Mouse (Mus musculus): ENCODE data around the gene Cbfa2t3. TPM values are rescaled to one million over a fixed set of nuclear protein-coding genes. Genes with fewer than 3 reads are reported as not detected.

The Cbfa2t3 gene
- polyA plus RNA-seq, 1 experiment from 2014 or later, result 6.8 TPM

DNA sequence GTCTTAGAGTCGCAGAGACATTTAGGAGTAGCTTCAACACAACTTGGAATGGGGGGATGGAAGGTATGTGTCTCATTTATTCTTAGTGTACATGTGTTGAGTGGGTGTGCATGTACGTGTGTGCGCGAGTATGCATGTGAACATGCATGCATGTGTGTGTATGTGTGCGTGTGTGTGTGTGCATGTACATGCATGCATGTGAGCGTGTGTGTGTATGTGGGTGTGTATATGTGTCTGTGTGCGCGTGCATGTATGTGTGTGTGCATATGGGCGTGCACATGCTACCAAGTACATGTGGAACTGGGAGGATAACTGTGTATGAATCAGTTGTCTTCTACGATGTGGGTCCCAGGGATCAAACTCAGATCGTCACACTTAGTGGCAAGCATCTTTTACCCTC is 37.7 kb upstream of the Cbfa2t3 start:
- H3K27ac ChIP-seq (ENCODE audit: low read length), result no peak overlapping the region
- ATAC-seq (ENCODE audit: low read depth), result no peak
- no peaks in the 10 kb centered on the region for H3K9me3 ChIP-seq (ENCODE audit: control insufficient read depth, low read length)
- H3K27me3 ChIP-seq (ENCODE audit: control insufficient read depth, insufficient read depth, low read depth, low read length), result peaks cover 2% of the 10 kb centered on the region; the same call in 1 of the 2 replicates
- no peaks in the 10 kb centered on the region for H3K36me3 ChIP-seq (ENCODE audit: control insufficient read depth, insufficient read depth, low read length)
- no peak overlapping the region for H3K9ac ChIP-seq (ENCODE audit: low read length)
- WGBS, result 85% methylated on average over 11 of the region's 11 CpGs
- H3K4me3 ChIP-seq (ENCODE audit: low read length), result no peak overlapping the region
- no peaks in the 10 kb centered on the region for H3K4me1 ChIP-seq (replicated peaks; ENCODE audit: control insufficient read depth, insufficient read depth, low read length)
- no peak overlapping the region for H3K4me2 ChIP-seq (ENCODE audit: low read depth, low read length)

DNA sequence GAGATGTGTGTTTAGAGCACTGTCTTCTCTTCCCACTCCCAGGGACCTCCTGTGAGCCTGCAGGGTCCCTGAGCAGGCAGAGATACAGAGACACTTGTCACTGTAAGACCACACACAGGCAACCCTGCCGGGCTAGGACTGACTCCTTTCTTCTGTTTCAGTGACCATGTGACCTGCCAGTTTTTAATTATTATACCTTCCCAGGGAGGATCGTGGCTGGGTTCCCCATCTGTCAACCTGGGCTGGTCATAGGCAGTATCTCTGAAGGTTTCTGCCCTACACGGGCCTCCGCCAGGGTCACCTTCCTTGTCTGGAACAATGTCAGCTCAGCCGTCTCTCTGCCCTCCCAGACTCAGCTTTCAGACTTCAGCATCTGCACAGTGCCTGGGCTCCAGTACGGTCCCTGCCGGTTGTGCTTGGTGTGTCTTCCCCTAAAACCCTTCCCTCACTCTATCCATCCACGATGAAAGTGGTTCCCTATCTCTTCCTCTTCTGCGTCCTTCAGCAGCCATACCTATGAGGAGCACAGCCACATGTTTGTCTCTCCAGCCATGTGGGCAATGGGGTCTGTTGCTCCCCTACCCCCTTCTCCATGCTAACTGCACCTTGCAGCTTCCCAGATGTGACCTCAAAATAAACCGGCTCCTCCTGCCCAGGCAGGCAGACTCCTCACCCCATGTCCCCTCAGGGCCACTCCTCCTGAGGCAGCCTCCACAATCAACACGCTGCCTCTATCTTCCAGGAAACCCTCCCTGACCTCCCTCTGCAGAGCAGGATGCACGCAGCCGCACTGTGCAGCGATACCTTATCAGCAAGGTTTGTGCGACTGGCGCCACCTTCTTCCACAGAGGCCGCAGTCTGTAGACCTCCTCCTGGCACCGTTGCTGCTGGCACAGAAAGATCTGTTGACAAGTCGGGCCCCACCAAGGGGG is 36.9 kb upstream of the Cbfa2t3 start:
- Histone ChIP-seq H3K36me3 (ENCODE audit: control insufficient read depth, insufficient read depth, low read length) (no peaks in the 10 kb centered on the region), H3K4me3 (ENCODE audit: low read length) (no peak overlapping the region), H3K9ac (ENCODE audit: low read length) (no peak overlapping the region), H3K9me3 (ENCODE audit: control insufficient read depth, low read length) (no peaks in the 10 kb centered on the region), H3K4me1 (replicated peaks; ENCODE audit: control insufficient read depth, insufficient read depth, low read length) (no peaks in the 10 kb centered on the region), H3K27me3 (ENCODE audit: control insufficient read depth, insufficient read depth, low read depth, low read length) (peaks cover 2% of the 10 kb centered on the region; the same call in 1 of the 2 replicates), H3K27ac (ENCODE audit: low read length) (no peak overlapping the region), H3K4me2 (ENCODE audit: low read depth, low read length) (no peak overlapping the region)
- ATAC-seq (ENCODE audit: low read depth), result 0 out of 2 replicates have a peak, but pooled peaks have one; percentile 23
- WGBS, result 37% methylated on average over 19 of the region's 19 CpGs

DNA sequence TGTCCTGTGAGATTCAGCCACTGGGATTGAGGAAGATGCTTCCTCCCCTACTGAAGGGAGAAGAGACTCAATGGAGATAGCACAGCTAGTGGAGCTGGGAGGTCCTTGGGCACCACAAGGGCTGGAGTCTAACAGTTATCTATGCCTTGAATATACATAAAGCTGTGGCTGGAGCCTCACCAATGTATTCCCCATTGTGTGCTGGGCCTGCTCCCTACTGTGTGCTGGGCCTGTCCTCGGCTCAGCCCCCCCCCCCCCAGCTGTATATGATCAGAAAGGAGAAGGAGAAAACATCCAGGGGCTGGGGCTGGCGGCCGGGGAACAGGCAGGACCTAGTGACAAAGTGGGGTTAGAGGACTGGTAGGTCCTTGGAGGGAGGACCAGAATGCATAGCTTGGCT is 36.2 kb upstream of the Cbfa2t3 start:
- Histone ChIP-seq H3K4me3 (ENCODE audit: low read length) (no peak overlapping the region), H3K9ac (ENCODE audit: low read length) (no peak overlapping the region), H3K36me3 (ENCODE audit: control insufficient read depth, insufficient read depth, low read length) (no peaks in the 10 kb centered on the region), H3K27me3 (ENCODE audit: control insufficient read depth, insufficient read depth, low read depth, low read length) (peaks cover 2% of the 10 kb centered on the region; the same call in 1 of the 2 replicates), H3K4me2 (ENCODE audit: low read depth, low read length) (no peak overlapping the region), H3K9me3 (ENCODE audit: control insufficient read depth, low read length) (no peaks in the 10 kb centered on the region), H3K4me1 (replicated peaks; ENCODE audit: control insufficient read depth, insufficient read depth, low read length) (no peaks in the 10 kb centered on the region), H3K27ac (ENCODE audit: low read length) (no peak overlapping the region)
- no peak for ATAC-seq (ENCODE audit: low read depth)
- 73% methylated on average over 3 of the region's 3 CpGs for WGBS

DNA sequence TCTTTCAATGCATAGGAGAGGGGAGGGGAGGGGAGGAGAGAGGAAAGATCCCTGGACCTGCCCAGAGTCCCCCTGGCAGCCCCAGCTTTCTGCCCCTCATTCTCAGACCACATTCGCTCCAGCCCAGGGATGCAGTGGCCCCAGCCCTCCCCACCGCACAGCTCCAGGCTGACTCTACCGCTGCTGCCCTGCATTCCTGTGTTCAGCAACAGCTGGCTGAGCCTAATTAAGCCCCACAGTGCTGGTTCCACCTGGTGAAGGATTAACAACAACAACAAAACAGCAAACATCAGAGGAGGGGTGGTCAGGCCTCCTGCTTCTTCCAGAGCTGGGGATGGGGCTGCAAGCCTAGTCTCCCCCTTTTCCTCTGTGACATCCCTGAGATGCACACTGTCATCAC is 29.7 kb upstream of the Cbfa2t3 start:
- no peak for ATAC-seq (ENCODE audit: low read depth)
- no peak overlapping the region for H3K27ac ChIP-seq (ENCODE audit: low read length)
- 16% methylated on average over 3 of the region's 3 CpGs for WGBS

DNA sequence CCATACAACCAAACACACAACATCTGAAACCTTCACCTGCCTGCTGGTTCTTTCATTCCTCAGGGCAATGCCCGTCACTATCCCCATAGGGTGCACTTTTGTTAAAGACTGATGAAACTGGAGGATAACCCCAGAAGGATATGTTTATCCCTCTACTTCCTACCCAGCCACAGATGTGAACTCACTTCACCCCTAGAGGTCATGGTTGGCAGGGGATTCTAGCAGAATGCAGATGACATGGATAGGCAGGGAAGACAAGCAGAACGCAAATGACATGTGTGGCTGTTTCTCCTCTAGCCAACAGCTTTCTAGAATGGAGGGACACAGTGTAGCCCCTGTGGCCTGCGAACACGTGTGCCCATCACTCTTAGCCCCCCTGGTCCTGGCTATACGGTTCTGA is 28.5 kb upstream of the Cbfa2t3 start:
- no peak for ATAC-seq (ENCODE audit: low read depth)
- 51% methylated on average over 5 of the region's 5 CpGs for WGBS
- Histone ChIP-seq H3K27ac (ENCODE audit: low read length) (no peak overlapping the region), H3K4me2 (ENCODE audit: low read depth, low read length) (no peak overlapping the region), H3K4me3 (ENCODE audit: low read length) (no peak overlapping the region), H3K9ac (ENCODE audit: low read length) (no peak overlapping the region), H3K4me1 (replicated peaks; ENCODE audit: control insufficient read depth, insufficient read depth, low read length) (no peaks in the 10 kb centered on the region), H3K36me3 (ENCODE audit: control insufficient read depth, insufficient read depth, low read length) (no peaks in the 10 kb centered on the region), H3K9me3 (ENCODE audit: control insufficient read depth, low read length) (no peaks in the 10 kb centered on the region), H3K27me3 (ENCODE audit: control insufficient read depth, insufficient read depth, low read depth, low read length) (no peaks in the 10 kb centered on the region)

More for the DNA sequence above, 29.7 kb upstream of the Cbfa2t3 start:
- no peak overlapping the region for H3K4me3 ChIP-seq (ENCODE audit: low read length)
- no peaks in the 10 kb centered on the region for H3K27me3 ChIP-seq (ENCODE audit: control insufficient read depth, insufficient read depth, low read depth, low read length)
- H3K36me3 ChIP-seq (ENCODE audit: control insufficient read depth, insufficient read depth, low read length), result no peaks in the 10 kb centered on the region
- no peak overlapping the region for H3K9ac ChIP-seq (ENCODE audit: low read length)
- H3K9me3 ChIP-seq (ENCODE audit: control insufficient read depth, low read length), result no peaks in the 10 kb centered on the region
- H3K4me2 ChIP-seq (ENCODE audit: low read depth, low read length), result no peak overlapping the region
- H3K4me1 ChIP-seq (replicated peaks; ENCODE audit: control insufficient read depth, insufficient read depth, low read length), result no peaks in the 10 kb centered on the region

DNA sequence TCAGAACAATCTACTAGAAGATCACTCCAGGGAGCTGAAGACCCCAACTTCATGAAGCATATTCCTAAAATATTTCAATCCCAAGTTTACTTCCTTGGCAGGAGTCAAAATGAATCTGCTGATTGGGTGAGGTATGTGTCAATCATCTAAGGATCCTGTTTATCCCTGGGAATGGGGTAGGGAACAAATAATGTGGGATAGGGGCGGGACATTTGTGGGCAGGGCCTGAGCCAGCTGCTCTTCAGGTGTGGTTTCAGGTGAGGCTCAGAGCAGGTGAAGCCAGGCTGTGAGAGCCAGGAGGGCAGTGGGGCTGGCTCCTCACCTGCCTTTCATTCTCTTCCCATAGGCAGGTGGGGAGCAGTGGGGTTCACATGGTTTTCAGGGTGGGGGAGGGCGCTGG is 27.9 kb upstream of the Cbfa2t3 start:
- 44% methylated on average over 2 of the region's 2 CpGs for WGBS
- no peak for ATAC-seq (ENCODE audit: low read depth)
- Histone ChIP-seq H3K27me3 (ENCODE audit: control insufficient read depth, insufficient read depth, low read depth, low read length) (no peaks in the 10 kb centered on the region; the same call in 1 of the 2 replicates), H3K4me1 (replicated peaks; ENCODE audit: control insufficient read depth, insufficient read depth, low read length) (no peaks in the 10 kb centered on the region), H3K4me3 (ENCODE audit: low read length) (no peak overlapping the region), H3K36me3 (ENCODE audit: control insufficient read depth, insufficient read depth, low read length) (no peaks in the 10 kb centered on the region), H3K9ac (ENCODE audit: low read length) (no peak overlapping the region), H3K9me3 (ENCODE audit: control insufficient read depth, low read length) (no peaks in the 10 kb centered on the region), H3K4me2 (ENCODE audit: low read depth, low read length) (no peak overlapping the region), H3K27ac (ENCODE audit: low read length) (no peak overlapping the region)

DNA sequence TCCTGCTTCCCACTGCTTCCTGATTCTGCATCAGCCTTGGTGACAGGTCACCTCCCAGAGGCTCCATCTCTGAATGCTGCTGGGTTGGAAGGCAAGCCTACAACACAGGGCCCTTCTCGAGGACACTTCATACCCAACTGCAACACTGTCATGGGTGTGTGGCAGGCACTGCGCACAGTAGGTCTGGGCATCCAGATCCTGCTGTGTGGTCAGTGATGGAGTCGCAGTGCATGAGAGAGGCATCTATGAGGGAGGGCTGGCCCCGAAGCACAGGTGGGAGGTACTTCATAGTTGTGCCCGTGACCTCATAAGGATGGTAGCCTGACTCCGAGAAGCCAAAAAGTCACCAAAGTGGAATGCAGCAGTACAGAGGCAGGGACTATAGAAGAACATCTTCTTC is 26.3 kb upstream of the Cbfa2t3 start:
- Histone ChIP-seq H3K4me1 (replicated peaks; ENCODE audit: control insufficient read depth, insufficient read depth, low read length) (peaks cover 5% of the 10 kb centered on the region; the same call in 1 of the 2 replicates), H3K9me3 (ENCODE audit: control insufficient read depth, low read length) (no peaks in the 10 kb centered on the region), H3K27me3 (ENCODE audit: control insufficient read depth, insufficient read depth, low read depth, low read length) (peaks cover 10% of the 10 kb centered on the region), H3K9ac (ENCODE audit: low read length) (no peak overlapping the region), H3K27ac (ENCODE audit: low read length) (no peak overlapping the region), H3K4me3 (ENCODE audit: low read length) (no peak overlapping the region), H3K36me3 (ENCODE audit: control insufficient read depth, insufficient read depth, low read length) (no peaks in the 10 kb centered on the region), H3K4me2 (ENCODE audit: low read depth, low read length) (no peak overlapping the region)
- 84% methylated on average over 6 of the region's 6 CpGs for WGBS
- ATAC-seq (ENCODE audit: low read depth), result no peak

DNA sequence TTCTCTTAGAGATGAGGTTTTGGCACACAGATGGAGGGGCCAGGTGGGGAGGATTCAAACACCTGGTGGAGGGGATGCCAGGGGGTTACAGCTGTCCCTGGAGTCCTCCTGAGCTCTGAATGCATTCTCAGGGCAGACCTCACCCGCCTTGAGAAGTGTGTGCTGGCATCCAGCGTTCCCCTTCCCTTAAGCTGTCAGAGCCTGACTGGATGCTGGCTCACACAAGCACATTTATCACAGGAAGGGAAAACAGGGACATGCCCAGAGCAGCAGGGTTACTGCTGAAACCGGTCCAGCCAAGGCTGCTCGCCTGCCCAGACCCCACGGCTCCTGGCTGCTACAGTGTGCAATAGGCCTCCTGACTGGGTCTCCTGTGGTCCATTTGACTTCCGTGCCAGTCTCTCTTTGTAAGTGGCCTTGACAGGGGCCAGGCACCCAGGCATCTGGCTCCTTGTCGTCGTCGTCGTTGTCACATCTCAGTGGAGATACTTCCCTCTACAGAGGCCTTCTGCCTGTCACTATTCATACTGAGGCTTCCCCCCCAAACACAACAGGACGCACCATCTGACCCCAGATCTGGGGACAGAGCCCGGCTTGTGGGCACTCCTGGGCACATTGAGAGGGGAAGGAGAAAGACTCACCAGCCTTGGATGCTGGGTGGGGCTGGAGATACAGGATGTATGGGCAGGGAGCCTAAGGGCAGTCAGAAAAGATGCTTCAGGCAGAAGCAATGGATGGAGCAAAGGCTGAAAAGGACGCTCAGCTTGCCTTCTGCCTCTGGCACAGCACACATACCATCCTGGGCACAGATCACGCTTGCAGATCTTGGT is 22.1 kb upstream of the Cbfa2t3 start:
- no peak overlapping the region for H3K4me3 ChIP-seq (ENCODE audit: low read length)
- peaks cover 10% of the 10 kb centered on the region; the same call in 1 of the 2 replicates for H3K4me1 ChIP-seq (replicated peaks; ENCODE audit: control insufficient read depth, insufficient read depth, low read length)
- H3K36me3 ChIP-seq (ENCODE audit: control insufficient read depth, insufficient read depth, low read length), result no peaks in the 10 kb centered on the region
- H3K4me2 ChIP-seq (ENCODE audit: low read depth, low read length), result peak overlapping the region; percentile 47; the same call in 1 of the 2 replicates
- ATAC-seq (ENCODE audit: low read depth), result 0 out of 2 replicates have a peak, but pooled peaks have one; percentile 40
- H3K9ac ChIP-seq (ENCODE audit: low read length), result no peak overlapping the region
- peaks cover 12% of the 10 kb centered on the region for H3K27me3 ChIP-seq (ENCODE audit: control insufficient read depth, insufficient read depth, low read depth, low read length)
- H3K27ac ChIP-seq (ENCODE audit: low read length), result 0 out of 2 replicates have a peak overlapping the region, but pooled peaks have one; percentile 2
- WGBS, result 42% methylated on average over 14 of the region's 14 CpGs
- no peaks in the 10 kb centered on the region for H3K9me3 ChIP-seq (ENCODE audit: control insufficient read depth, low read length)

Measured in lung, embryonic 16.5 days (tissue).